Mouse (Mus musculus): ENCODE measurements around the gene Borcs6.
A peak's percentile ranks its signal among the peaks of the same experiment; 100 is the strongest.

The Borcs6 gene

DNA sequence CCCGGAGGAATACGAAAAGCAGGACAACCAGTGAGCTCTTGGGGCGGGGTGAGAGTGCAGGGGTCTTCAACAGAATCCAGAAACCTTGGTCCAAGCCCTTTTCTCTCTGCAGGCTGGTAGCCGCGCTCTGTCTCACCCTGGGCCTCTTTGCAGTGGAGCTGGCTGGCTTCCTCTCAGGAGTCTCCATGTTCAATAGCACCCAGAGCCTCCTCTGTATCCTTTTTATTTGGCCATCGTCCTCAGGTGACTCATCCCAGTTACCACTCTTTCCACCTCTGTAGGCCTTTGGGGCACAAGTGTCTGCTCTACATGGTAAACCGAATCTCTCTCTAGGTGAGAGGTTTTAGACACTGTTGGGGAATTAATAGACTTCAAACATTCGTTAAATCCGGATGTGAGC is 11.7 kb downstream of the Borcs6 start:
- DNase-seq, result no peak

DNA sequence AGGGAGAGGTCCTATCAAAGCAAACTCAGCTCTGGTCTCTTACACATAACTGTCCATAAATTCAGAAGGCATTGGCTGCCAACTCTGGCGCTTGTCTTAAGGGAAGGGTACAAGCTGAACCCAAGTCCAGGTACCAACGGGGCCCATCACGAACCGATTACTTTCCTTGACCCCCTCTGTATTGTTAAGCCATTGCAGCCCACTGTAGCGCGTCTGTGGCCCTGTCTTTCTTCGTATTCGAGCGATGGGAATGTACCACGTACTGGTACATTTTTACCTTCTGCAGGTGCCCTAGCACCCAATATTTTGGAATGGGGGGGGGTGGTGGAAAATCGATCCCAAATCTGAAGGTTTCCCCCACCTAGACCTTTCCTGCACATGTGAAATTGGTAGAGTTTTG is 12.7 kb downstream of the Borcs6 start:
- DNase-seq, result no peak

DNA sequence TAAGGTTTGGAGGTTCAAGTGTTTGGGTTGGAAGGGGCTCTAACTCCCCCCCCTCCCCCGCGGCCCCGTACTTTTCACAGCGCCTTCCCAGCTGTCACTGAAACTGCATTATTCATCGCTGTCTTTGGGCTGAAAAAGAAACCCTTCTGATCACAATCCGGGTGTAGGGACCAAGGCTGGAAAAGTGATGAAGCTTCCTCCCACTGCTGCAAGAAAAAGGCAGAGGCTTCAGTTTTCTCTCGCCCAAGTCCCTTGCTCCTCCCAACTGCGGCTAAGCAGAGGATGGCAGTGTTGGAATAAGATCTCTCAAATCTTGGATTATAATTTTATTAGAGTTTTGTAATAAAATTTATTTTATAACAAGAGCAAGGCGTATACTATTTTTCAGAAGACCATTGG is 13.1 kb downstream of the Borcs6 start:
- no peak for DNase-seq

DNA sequence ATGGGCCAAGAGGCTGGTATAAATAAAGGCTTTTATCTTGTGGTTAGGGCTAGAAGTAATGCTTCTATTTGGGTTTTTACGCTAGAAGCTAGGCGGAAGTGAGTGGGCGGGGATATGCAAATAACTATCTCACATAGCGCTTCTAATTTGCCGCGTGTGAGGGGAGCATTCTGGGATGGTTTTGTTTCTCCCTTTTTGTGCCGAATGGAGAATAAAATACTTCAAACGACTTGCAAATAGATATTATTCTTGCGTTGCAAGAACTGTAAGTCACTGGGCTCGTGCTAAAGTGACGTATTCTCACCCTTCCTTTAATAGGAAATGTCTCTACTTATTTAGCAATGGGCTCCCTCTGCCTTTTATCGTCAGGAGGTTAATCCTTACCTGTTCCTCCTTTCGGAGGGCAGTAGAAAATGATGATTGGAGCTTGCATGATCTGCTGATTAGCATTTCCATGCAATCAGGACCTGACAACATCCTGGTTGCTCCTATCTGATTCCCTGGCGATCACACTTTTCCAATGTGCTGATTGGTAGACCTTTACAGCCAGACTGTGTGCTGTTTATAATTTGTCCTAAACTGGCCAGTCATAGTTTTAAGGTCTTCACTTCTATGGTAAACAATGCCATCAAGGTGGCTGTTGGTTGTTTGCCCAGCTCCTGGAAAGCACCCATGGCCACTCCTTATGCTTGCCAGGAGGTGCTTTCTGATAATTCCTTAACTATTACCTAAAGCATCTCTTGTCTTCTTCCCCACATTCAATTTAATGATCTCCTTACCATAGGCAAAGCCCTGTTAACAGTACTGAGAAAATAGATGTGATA is 13.8 kb downstream of the Borcs6 start:
- DNase-seq, result peak; percentile 89 to 92

DNA sequence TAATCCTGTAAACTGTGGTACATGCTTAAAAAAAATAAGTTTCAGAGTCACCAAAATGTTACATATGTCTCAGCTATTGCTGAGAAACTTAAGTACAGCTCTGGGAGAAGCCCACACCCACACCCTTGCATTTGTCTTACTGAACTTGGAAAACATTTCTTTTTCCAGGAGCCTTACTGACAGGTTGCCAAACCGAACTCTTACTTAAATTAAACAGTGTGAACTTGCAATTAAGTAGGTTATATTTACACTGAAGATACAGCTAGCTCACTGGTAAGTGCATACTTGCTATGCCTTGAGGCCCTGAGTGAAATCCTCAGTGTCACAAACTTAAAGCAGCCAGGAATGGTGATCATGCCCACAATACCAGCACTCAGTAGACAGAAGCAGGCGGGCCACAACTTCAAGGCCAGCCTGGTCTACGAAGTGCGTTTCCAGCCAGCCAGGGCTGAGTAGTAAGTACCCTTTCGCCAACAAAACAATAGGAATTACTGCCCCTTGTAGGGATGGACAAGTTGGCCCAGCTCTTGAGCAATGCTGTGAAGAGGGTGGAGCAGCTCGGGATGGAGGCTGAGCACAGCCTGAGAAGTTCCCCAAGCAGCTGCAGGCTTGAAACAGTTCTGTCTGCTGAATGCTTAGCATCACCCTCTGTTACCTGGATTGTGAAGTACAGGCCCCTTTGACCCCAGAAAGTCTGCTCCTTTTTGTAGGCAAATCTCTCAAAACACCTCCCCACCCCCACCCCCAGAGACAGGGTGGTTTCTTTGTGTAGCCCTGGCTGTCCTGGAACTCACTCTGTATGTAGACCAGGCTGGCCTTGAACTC is 14.6 kb downstream of the Borcs6 start:
- no peak for DNase-seq

DNA sequence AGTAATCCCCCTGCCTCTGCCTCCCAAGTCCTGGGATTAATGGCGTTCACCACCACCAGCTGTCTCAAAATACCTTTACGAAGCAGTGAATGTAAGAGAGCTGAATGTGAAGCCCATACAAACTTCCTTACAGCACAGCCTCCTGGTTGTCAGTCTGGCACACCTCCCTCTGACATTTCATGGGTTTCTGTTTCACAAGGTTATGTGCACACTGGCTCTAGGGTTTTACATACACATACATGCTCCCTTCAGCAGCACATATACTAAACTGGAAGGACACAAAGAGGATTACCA is 15.2 kb downstream of the Borcs6 start:
- DNase-seq, result no peak

DNA sequence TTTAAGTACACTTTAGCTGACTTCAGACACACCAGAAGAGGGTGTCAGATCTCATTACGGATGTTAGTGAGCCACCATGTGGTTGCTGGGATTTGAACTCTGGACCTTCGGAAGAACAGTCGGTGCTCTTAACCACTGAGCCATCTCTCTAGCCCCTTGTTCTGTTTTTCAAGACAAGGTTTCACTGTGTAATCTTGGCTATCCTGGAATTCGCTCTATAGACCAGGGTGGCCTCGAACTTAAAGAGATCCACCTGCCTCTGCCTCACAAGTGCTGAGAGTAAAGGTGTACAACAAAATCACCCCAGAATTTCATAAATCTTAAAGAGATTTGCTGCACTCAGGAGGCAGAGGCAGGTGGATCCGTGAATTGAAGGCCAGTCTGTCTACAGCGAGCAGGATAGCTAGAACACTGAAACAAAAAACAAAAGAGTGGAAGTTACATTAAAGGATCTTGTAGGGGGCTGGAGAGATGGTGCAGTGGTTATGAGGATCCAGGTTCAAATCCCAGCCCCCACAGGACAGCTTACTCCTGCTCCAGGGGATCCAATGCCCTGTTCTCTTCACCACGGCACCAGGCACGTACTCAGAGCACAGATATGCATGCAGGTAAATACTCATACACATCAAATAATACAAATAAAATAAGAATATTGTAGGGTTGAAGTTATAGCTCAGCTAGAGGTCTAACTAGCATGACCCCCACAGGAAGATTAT is 16.4 kb downstream of the Borcs6 start:
- DNase-seq, result no peak

DNA sequence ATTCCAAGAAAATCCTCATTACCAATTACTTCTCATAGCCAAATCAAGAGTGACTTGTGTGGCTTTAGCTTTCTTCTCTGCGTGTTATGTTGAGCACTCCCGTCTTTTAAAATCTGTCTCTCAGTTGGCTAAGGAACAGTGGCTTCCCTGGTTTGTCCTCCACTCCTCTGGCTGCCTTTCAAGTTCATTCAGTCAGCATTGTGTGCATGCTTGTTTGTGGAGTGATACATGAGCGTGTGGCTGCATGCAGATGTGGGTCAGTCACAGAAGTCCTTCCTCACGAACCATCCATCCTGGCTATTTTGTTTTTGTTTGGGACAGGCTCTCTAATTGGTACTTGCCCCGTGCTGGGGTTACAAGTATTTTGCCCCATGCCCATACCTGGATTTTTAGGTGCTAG is 17.1 kb downstream of the Borcs6 start:
- DNase-seq, result no peak

DNA sequence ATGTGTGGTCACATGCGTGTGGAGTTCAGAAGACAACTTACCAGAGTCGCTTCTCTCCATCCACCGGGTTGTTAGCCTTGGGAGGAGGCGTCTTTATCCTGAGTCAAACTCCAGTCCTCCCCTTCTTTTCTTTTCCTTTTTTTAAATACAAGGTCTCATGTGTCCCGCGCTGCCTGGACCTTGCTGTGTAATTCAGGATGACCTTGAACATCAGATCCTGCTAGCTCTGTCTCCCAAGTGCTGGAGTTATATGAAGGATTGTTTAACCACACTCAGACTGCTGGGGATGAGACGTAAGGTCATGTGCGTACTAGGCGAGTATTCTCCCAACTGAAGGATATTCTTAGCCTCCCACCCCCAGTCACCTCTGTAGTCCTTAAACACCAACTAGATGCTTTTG is 17.8 kb downstream of the Borcs6 start:
- no peak for DNase-seq

DNA sequence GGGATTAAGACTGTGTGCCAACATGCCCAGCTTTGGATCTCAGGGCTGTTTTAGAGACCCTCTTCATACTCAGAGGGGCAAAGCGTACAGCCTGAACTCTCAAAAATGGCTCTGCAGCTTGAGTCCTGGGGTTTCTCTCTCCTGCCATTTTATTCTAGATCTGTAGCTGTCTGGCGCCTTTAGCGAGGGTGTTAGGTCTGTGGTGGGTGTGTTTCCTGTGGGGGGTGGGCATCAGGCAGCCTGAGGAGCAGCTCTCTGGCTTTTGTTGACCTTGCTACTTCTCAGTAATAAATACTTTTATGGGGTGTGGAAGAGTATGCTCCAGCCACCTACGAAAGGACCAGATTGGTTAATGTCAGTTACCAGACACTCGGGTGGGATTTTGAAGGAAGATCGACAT is 18.5 kb downstream of the Borcs6 start:
- no peak for DNase-seq

DNA sequence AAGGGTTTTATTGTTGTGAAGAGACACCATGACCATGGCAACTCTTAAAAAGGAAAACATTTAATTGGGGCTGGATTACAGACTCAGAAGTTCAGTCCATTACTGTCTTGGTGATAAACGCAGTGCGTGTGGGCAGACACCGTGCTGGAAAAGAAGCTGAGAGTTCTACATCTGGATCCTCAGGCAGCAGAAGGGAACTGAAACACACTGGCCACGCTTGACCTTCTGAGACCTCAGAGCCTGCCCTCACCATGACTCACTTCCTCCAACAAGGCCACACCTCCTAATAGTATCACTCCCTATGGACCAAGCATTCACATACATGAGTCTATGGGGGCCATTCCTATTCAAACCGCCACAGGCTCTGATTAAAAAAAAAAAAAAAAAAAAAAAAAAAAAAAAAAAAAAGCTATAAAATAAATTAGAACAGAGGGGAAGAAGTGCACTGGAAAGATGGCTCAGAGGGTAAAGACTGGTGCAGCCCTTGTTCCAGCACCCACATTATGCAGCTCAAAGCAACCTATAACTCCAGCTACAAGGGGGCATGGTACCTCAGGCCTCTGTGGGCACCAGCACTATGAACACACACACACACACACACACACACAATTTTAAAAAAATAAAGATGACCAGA is 19.4 kb downstream of the Borcs6 start:
- DNase-seq, result peak; percentile 65 to 70

DNA sequence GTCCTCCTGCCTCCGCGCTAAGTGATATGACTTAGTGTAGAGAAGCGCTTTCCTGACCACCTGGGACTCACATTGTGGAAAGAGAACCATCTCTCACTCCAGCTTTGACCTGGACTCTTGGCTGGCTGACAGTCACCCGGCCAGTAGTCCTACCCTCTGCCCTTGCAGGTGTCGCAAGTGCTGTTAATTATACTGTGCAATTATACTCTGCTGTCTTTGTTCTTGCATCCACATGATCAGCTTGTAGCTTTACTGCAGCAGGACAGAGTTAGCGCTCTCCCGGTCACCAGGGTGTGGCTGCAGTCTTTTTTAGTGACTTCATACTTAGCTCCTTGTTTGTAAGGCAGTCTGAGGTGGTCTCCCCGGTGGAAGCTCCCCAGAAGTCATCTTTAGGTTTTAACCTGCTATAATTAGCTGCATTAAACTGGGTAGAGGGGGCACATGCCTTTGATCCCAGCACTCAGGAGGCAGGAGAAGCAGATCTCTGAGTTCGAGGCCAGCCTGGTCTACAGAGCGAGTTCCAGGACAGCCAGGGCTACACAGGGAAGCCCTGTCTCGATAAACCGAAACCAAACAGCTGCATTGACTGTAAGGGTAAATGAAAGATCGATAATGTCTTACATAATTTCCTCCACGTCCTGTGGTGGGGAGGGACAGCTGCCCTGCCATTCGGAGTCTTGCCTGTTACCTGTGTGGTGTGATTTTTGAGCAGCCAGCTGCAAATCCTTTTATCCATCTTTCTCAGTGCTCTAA is 20.8 kb downstream of the Borcs6 start:
- no peak for DNase-seq

DNA sequence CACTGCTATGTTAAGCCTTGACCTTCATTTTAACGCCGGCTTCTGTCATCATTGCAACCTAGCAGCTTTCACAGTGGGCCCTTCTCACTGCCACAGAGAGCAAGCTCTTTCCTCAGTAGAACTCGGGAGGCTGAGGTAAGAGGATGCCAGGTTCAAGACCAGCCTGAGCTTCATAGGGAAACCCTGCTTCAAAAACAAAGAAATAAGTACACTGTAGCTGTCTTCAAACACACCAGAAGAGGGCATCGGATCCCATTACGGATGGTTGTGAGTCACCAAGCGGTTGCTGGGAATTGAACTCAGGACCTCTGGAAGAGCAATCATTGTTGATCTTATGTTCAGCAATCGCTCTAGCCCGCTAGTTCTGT is 21.3 kb downstream of the Borcs6 start:
- DNase-seq, result no peak

DNA sequence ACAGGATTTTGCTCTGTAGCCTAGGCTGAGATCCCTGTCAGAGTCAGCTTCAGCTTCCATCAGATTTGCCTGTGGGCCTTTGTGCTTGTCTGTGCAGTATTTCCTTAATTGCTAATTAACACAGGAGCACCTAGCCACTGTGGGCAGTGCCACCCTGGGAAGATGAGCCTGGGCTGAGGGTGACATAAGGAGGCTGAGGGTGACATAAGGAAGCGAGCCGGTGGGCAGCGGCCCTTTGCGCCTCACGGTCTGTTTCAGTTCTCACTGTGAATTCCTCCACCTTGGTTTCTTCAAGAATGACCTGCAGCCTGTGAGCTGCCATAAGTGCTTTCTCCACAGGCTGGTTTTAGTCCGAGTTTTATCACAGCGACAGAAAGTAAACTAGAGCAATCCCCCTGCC is 22.1 kb downstream of the Borcs6 start:
- DNase-seq, result no peak

DNA sequence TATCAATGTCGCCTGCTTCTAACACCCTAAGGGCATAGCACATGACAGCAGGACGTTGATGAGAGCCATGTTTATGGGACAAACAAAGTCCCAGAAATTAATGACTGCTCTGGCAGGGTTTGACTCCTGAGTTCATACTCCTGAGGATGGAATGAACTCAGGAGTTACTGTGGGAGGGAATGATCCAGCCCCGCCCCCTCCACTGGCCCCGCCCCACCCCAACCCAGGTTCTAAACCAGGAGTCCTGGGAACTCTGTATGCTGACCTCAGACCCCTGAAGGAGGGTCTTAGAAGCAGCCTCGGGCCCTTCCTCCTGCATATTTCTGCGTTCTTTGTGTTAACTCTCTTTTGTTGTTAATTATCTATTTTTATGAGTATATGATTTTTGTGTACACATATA is 26.1 kb downstream of the Borcs6 start:
- no peak for DNase-seq

DNA sequence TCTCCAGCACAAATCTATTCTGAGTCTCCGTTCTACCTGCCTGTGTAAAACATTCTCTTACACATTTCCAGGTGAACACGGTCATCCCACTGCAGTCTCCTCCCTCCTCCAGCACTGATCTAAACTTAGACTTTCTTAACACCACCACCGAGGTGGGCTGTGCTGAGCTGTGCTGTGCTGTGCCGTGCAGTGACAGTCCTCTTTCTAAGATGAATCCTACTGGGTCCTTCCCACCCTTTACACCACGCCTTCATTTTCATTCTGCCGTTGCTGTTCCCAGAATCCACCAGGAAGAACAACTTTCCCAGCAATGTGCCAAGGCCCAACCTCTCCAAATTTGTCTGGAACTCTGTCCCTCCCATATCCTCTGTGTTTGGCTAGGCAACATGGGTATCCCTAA is 26.9 kb downstream of the Borcs6 start:
- DNase-seq, result no peak

DNA sequence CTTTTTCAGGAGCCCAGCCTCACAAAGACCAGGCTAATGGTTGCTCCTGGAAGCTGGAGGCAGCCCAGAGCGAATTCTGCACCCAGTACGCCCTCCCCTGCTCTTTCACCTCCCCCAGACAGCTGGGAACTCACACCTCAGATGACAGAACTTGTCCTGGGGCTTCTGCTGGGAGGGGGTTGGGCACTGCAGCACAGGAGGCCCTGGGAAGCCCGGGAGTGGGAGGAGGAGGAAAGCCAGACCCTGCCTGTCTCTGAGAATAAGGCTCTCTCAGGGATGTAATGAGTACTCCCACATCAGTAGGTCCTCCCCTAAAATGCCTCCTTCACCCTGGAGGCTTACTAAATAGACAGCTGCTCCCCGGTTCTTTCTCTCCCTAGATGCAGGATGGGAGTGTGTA is 27.6 kb downstream of the Borcs6 start:
- no peak for DNase-seq

DNA sequence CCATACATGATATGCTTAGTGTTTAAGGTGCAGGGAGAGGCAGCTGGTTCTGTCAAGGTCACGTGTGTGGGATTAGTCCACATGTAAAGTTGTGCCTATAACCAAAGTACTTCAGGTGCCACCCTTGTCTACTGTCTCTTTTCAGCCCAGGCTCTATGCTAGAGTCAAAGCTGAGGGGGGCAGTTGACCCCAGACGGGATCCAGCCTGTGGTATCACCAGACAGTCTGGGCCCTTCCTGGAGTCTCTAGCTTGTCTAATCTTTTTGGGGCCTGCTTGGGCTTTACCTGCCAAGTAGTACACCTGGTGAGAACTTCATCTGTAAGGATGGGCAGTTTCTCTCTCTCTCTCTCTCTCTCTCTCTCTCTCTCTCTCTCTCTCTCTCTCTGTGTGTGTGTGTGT is 28.1 kb downstream of the Borcs6 start:
- no peak for DNase-seq

DNA sequence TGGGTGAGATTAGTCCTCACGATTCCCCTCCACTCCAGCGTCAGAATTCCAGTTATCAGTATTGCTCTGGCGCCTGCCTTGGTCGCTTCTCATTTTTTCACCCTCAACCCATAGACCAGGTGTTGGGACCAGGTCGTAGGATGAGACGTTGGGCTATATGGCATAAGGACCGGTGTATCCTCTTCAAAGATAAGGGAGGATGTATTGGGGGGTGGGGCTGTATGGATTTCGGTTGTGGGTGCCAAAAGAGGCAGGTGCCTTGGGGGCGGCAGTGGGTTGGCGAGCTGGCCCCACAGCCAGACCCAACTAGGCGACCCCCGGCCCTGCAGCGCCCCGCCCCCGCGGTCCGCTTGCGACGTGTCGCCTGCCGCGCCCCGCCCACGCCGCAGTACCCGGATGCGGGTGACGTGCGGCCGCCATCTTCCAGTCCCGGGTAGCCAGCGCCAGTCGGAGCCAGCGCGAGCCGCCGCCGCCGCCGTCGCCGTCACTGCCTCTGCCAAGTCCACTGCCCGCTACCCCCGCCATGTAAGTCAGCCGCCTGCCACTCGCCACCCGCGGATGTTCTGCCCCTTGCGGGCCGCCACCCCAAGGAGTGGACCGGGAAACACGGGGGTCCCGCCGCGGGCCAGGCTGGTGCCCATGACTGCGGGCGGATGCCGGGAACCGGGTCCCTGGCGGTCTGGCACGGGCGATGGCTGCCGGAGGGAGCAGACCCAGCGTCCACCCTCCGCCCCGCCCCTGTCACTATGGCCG is 28.8 kb downstream of the Borcs6 start, which contains the start of gene Vamp2:
Gene Vamp2, plus strand, starts transcription at position 388 of the 753 bp plus-strand sequence.
- DNase-seq, result peak; percentile 95 to 97

DNA sequence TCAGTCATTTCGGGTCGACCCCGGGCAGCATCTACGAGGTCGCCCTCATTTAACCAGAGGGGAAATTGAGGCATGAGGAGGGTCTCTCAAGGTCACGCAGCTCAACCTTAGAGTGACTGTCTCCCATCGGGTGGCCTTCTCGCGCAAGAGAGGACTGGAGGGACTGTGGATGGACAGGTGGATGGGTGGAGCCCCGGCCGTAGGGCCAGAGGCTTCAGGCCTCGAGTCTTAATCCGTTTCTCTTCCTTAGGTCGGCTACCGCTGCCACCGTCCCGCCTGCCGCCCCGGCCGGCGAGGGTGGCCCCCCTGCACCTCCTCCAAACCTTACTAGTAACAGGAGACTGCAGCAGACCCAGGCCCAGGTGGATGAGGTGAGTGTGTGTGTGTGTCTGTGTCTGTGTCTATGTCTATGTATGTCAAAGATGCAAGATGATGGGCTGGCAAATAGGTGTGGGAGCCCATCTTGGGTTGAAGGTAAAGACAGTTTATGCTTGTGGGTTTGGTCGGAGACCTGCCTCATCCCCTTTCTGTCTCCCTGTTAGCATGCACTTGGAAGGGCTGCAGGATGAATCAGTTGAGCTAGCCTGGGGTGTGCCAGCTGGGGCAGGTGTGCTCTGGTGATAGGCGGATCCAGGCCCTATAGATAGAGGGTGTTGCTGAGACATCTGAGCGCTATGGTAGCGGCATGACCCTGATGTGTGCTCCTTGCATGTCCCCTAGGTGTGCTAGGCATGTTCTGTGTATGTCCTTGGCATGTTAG is 29.5 kb downstream of the Borcs6 start:
- peak; percentile 16 to 45 for DNase-seq
